Mouse (Mus musculus): Measurements from ENCODE around the gene Cldn6.

- TF ChIP-seq POLR2A (IDR thresholded peaks at IDR 0.05; ENCODE audit: borderline replicate concordance, insufficient read depth, low read length): no peak
- no peak for TF ChIP-seq CTCF (IDR thresholded peaks at IDR 0.05; ENCODE audit: borderline replicate concordance, insufficient read depth, low read depth, low read length)
Observed at GRCm38 (mm10) chr17:23722376-23723125, 43.5 kb downstream of the Cldn6 start, which contains the start of gene 1520401A03Rik.

All from cerebellum, adult 2 months (tissue).